Mouse (Mus musculus): ENCODE results near the gene Fam57b.

Fam57b gene

GRCm38 (mm10) chr7:126798127-126799049 is 920 bp downstream of the Fam57b start:
- 1% methylated on average over 40 of the region's 40 CpGs for WGBS

GRCm38 (mm10) chr7:126799050-126799467 is 1.6 kb downstream of the Fam57b start:
- WGBS, result 1% methylated on average over 30 of the region's 36 CpGs

DNA sequence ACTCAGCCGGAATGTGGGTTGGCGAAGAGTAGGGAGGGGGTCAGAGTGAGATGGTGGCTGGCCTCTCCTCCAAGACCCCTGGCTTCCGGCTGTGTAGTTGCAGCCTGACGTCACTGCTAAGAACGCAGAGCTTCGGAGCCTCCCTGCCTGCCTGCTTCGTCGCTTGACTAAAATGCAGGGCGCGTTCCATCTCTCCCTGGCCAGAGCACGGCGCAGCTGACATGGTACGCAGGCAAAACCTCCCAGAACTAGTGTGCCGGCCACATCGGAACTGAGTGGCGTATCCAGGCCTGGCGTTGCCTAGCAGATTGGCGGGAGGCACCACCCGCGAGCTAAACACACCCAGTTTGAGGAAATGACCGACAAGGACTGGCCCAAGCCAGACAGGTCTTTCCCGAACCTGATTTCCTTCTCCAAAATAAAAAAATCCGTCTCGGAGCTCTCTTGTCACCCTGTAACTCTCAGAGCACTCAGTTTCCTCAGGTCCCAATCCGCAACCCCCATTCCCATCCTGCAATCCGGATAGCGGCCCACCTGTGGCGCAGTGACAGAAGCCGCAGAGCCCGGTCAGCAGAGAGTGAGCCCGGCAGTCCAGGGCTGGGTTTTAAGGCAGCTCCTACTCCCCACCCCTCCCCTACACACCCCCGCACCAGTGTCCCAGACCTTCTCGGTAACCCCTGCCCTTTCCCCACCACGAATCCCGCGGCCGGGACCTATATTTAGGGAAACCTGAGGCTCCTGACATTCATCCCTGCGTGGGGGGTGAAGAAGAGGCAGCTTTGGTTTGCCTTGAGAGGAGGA is 2.2 kb downstream of the Fam57b start:
- WGBS, result 1% methylated on average over 36 of the region's 38 CpGs

- 47% methylated on average over 5 of the region's 5 CpGs for WGBS
Observed at GRCm38 (mm10) chr7:126800269-126801056, 3.0 kb downstream of the Fam57b start.

- WGBS, result 89% methylated on average over 16 of the region's 16 CpGs
Observed at GRCm38 (mm10) chr7:126801057-126801422, 3.6 kb downstream of the Fam57b start.

GRCm38 (mm10) chr7:126802134-126802889 is 4.8 kb downstream of the Fam57b start:
- WGBS, result 88% methylated on average over 11 of the region's 11 CpGs

DNA sequence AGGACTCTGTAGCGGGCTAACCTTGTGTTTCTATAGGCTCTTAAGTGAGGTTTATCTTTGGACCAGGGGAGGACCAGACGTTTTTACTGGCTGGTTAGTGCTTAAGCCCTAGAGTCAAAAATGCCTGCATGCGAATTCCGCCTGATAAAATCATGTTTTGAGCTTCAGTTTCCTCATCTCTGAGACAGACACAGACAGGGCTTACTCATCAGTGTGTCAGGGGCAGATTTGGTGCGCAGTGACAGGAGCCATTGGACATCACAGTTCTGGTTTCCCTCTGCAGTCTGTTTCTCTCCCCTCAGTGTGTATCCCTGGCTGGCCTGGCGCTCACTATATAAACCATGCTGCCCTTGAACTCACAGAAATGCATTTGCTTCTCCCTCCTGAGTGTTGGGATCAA is 5.7 kb downstream of the Fam57b start:
- 94% methylated on average over 6 of the region's 6 CpGs for WGBS

DNA sequence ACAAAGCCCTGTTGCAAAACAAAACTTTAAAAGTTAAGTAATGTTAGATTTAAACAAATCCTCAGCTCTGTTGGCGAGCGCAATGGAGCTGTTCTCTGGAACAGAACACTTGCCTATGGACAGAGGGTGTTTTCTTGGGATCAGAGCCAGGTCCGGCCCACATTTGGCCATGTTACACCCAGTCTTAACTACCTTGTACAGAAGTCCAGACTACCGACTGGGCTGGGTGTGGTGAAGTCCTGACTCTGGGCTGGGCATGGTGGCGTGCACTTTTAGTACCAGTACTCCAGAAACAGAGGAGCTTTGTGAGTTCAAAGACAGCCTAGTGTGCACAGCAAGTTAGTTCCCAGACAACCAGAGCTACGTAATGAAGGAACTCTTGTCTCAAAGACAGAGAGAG is 9.5 kb downstream of the Fam57b start:
- 72% methylated on average over 6 of the region's 6 CpGs for WGBS

DNA sequence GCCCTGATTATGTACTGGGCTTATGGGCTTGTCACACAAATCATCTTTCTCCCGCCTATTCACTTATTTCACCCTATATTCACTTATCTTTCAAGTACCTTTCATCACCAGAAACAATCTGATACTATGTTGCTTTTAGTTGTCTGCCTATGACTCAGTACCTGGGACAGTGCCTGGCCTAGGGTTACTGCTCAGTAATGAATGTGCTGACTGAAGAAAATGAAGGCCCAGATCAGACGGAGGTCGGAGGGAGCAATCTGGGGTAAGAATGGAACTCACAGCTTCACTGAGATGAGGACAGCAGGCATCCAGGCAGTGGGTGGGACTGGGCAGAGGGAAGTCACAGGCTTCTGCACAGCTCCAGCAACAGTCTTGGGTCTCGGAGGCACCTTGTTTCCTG is 9.9 kb downstream of the Fam57b start:
- WGBS, result 74% methylated on average over 4 of the region's 4 CpGs

DNA sequence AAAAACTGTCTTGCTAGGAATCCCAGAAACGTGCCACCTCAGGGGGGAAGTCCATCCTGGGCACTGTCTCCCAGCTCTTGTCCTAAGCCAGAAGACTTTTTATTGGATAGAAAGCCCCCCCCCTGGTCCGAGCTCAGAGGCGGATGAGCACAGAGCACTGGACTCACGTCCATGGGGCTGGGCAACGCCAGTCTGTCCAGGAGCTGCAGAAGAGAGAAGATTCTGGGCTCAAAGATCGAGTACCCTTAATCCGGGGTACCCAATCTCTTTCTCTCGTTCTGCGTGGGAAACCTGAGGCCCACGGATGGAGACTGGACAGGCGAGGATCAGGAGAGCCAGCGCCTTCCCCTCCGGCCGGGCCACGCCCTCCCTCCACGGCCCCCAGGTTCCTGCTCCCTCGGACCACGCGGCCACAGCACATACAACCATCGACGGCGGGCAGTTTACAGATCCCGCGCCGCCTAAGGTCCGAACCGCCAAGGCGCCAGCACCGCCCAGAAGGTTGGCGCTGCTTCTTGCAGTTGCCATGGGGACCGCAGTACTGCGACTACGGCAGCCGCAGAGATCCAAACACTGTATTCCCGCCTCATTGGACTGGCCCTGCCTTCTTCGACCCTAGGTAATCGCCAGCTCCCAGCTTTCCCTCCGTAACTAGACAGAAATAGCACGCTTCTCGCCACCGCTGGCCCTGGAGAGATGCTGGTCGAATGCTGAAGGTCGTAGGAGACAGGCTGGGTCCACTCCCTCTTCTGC is 11.4 kb downstream of the Fam57b start:
- WGBS, result under 1% methylated on average over 43 of the region's 43 CpGs

DNA sequence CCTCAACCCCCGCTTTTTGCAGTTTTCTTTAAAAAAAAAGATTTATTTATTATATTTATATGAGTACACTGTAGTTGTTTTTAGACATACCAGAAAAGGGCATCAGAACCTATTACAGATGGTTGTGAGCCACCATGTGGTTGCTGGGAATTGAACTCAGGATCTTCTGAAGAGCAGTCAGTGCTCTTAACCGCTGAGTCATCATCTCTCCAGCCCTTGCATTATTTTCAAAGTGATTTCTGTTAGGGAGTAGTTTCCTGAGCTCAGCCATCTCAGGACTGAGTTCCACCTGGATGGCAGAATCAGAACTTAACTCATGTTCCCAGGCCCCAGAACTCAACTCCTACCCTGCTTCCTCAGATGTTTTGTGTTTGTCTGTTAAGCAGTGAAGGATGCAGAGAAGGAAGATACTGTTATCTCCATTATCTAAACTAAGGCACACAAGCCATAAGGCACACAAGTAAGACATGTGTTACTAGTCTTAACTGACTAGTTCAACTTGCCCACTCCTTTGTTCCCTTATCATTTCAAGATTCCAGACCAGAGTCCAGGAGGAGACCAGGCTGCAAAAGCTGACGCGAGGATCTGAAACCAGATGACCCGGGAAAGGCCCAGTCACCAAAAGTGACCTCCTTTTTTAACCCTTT is 12.4 kb downstream of the Fam57b start:
- WGBS, result 62% methylated on average over 5 of the region's 5 CpGs

GRCm38 (mm10) chr7:126815726-126816222 is 18.3 kb downstream of the Fam57b start:
- WGBS, result 67% methylated on average over 8 of the region's 8 CpGs

DNA sequence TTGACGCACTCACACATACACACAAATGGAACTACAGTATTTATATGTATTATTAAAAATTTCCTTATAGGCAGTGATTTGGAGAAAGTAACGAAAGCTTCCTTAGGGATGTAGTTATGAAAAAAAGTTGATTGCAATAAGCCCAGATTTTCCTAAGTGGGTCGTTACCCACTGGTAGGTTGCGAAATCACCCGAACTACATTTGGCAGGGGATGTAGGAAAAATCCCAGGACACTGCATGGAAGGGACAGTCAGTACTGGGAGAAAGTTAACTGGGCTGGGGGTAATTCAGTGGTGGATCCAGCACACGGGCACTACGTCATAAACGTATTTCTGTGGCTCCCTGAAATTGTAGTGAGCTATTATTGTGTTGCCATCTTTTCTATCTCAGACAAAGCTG is 19.0 kb downstream of the Fam57b start:
- 83% methylated on average over 8 of the region's 8 CpGs for whole genome bisulfite sequencing

- whole genome bisulfite sequencing, result 87% methylated on average over 7 of the region's 7 CpGs
Observed at GRCm38 (mm10) chr7:126817595-126817994, 20.1 kb downstream of the Fam57b start.

- 35% methylated on average over 1 of the region's 1 CpGs for whole genome bisulfite sequencing
Observed at GRCm38 (mm10) chr7:126818818-126819217, 21.4 kb downstream of the Fam57b start.

DNA sequence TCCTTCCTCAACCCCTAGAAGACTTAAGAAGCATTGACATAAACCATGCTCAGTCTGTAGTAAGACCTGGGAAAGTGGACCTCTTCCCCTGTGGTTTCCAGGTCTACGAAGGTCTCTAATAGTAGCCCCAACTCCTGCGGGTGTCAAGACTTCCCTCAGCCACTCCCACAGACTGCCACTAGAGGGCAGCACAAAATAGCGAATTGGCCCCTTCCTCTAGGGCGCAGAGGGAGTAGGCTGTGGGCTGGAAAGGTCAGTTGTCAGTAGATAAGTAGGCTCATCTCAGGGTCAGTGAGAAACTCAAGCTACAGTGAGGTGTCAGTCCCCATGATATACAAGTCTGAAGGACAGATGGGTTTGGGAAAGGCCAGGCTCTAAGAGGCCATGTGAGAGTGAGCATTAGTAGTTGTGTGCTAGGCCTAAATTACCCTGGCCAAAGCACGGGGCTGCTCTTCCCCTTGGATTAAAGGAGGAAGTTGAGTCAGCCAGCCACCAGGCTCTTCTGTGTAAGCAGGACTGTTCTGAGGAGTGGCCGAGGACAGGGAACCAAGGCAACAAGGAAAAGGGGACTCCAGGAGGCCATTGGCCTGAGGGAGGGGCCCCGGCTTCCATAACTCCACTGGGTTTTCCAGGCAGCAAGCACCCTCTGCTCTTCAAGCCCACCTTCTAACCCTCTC is 24.5 kb downstream of the Fam57b start:
- whole genome bisulfite sequencing, result 23% methylated on average over 7 of the region's 7 CpGs

DNA sequence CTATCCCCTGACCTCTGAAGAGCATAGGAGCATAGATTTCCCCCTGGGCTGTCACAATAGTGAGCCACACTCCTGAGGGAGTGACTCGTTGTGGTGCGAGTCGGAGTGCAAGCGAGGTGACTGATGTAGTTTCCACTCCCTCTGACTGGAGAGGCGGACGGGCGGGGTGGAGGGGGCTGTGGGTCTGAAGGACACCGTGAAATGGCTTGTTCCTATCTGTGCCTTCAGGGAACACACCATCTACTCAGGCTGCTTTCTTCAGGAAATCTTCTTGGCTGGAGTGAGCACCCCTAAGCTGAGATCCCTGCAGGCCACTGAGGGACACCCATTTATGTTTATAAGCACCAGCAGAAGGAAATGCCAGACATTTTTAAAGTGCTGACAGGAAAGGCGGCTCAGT is 25.3 kb downstream of the Fam57b start:
- 26% methylated on average over 9 of the region's 9 CpGs for WGBS

GRCm38 (mm10) chr7:126823202-126823711 is 25.8 kb downstream of the Fam57b start:
- 1% methylated on average over 11 of the region's 19 CpGs for WGBS

- WGBS, result 21% methylated on average over 10 of the region's 10 CpGs
Observed at GRCm38 (mm10) chr7:126823940-126824339, 26.5 kb downstream of the Fam57b start.

All from cerebral cortex, adult 2 months (tissue).